Mouse (Mus musculus) forebrain, embryonic 16.5 days (tissue): ENCODE data around the gene Dmrtc2. TPM values are rescaled to one million over a fixed set of nuclear protein-coding genes. Genes with fewer than 3 reads are reported as not detected.
A peak's percentile ranks its signal among the peaks of the same experiment; 100 is the strongest.

Source experiments
- ATAC-seq: fragments of 200-750 bp; cut with Nextera tagmentation; 2 replicates; pipeline ENCODE4 v1.8.0; 2017; ENCODE audit warnings: mild to moderate bottlenecking, moderate library complexity
- H3K27ac ChIP-seq: fragments of 300-500 bp; sonication (generic); 2 replicates; pipeline ENCODE4 v1.5.1; 2014; ENCODE audit warnings: low read length, control low read depth
- H3K27me3 ChIP-seq: fragments of 300-500 bp; sonication (generic); replicated peaks from 2 replicates; pipeline ENCODE4 v1.6.1; 2014; ENCODE audit warnings: low read length; ENCODE audit not compliant: control insufficient read depth, insufficient read depth
- H3K36me3 ChIP-seq: fragments of 300-500 bp; sonication (generic); 2 replicates; pipeline ENCODE4 v1.6.1; 2014; ENCODE audit not compliant: control insufficient read depth, insufficient read depth
- H3K4me1 ChIP-seq: fragments of 300-500 bp; sonication (generic); replicated peaks from 2 replicates; pipeline ENCODE4 v1.6.1; 2014; ENCODE audit warnings: low read length; ENCODE audit not compliant: control insufficient read depth, insufficient read depth
- H3K4me2 ChIP-seq: fragments of 300-500 bp; sonication (generic); 2 replicates; pipeline ENCODE4 v1.6.1; 2014; ENCODE audit warnings: mild to moderate bottlenecking, low read length, control low read depth
- H3K4me3 ChIP-seq: fragments of 300-500 bp; sonication (generic); replicated peaks from 2 replicates; pipeline ENCODE4 v1.5.1; 2014; ENCODE audit warnings: mild to moderate bottlenecking, low read length, control low read depth
- H3K9ac ChIP-seq: fragments of 300-500 bp; sonication (generic); replicated peaks from 2 replicates; pipeline ENCODE4 v1.6.1; 2014; ENCODE audit warnings: low read depth, low read length, control low read depth
- H3K9me3 ChIP-seq: fragments of 300-500 bp; sonication (generic); 2 replicates; pipeline ENCODE4 v1.6.1; 2016; ENCODE audit warnings: low read length; ENCODE audit not compliant: control insufficient read depth
- WGBS: fragments of 180-500 bp; shearing (Covaris S2); extraction: QIAGEN DNeasy Blood & Tissue Kit; methylation state at CpG from one replicate; pipeline ENCODE4 v1.1.7; 2014; 5-methylcytosine and 5-hydroxymethylcytosine counted together
- polyA plus RNA-seq: library from polyadenylated mRNA; unstranded; fragments of >200 nt; fragmentation: Nextera tagmentation; extraction: Ambion mirVana; gene quantifications from 2 replicates; pipeline ENCODE4 v1.2.1, GENCODE M21; 2015

The Dmrtc2 gene
- polyA plus RNA-seq, 1 experiment from 2014 or later, result not detected

- H3K4me2 ChIP-seq, result no peak overlapping the region
- no peak overlapping the region for H3K9ac ChIP-seq
- H3K9me3 ChIP-seq, result no peaks in the 10 kb centered on the region
- 75% methylated on average over 5 of the region's 5 CpGs for WGBS
- H3K27ac ChIP-seq, result no peak overlapping the region
- H3K4me3 ChIP-seq, result no peak overlapping the region
- H3K36me3 ChIP-seq, result no peaks in the 10 kb centered on the region
- H3K4me1 ChIP-seq, result no peaks in the 10 kb centered on the region
- H3K27me3 ChIP-seq, result no peaks in the 10 kb centered on the region
- ATAC-seq, result no peak
These were observed 10.6 kb upstream of the Dmrtc2 start for GRCm38 (mm10) chr7:24859234-24859633.

GRCm38 (mm10) chr7:24861913-24862312, 7.9 kb upstream of the Dmrtc2 start, which contains the start of gene Gm9844:
TSS of gene Gm9844 (plus strand) at chr7:24862213.
- Histone ChIP-seq H3K9ac (no peak within 1 kb of the TSS), H3K27me3 (no peaks in the 10 kb centered on the region), H3K4me2 (no peak within 1 kb of the TSS), H3K9me3 (no peaks in the 10 kb centered on the region), H3K27ac (no peak within 1 kb of the TSS), H3K36me3 (no peaks in the 10 kb centered on the region), H3K4me3 (no peak within 1 kb of the TSS), H3K4me1 (no peaks in the 10 kb centered on the region)
- no peak for ATAC-seq
- WGBS, result 91% methylated on average over 7 of the region's 7 CpGs

GRCm38 (mm10) chr7:24862853-24863252, 7.0 kb upstream of the Dmrtc2 start:
- ATAC-seq, result no peak
- Histone ChIP-seq H3K36me3 (no peaks in the 10 kb centered on the region), H3K4me1 (no peaks in the 10 kb centered on the region), H3K27ac (no peak overlapping the region), H3K27me3 (no peaks in the 10 kb centered on the region), H3K9ac (no peak overlapping the region), H3K4me2 (no peak overlapping the region), H3K4me3 (no peak overlapping the region), H3K9me3 (no peaks in the 10 kb centered on the region)
- WGBS, result 87% methylated on average over 4 of the region's 4 CpGs

- WGBS, result 28% methylated on average over 6 of the region's 6 CpGs
- Histone ChIP-seq H3K27me3 (no peaks in the 10 kb centered on the region), H3K4me3 (no peak overlapping the region), H3K27ac (no peak overlapping the region), H3K36me3 (no peaks in the 10 kb centered on the region), H3K9me3 (no peaks in the 10 kb centered on the region), H3K4me1 (no peaks in the 10 kb centered on the region; the same call in 1 of the 2 replicates), H3K9ac (0 out of 2 replicates have a peak overlapping the region, but pooled peaks have one; percentile 13), H3K4me2 (no peak overlapping the region)
- no peak for ATAC-seq
These were observed 5.7 kb upstream of the Dmrtc2 start for GRCm38 (mm10) chr7:24864156-24864555.

GRCm38 (mm10) chr7:24869080-24869479, 777 bp upstream of the Dmrtc2 start:
- no peaks in the 10 kb centered on the region for H3K27me3 ChIP-seq
- no peak overlapping the region for H3K9ac ChIP-seq
- H3K4me3 ChIP-seq, result no peak overlapping the region
- H3K27ac ChIP-seq, result no peak overlapping the region
- H3K9me3 ChIP-seq, result no peaks in the 10 kb centered on the region
- H3K4me2 ChIP-seq, result no peak overlapping the region
- no peaks in the 10 kb centered on the region for H3K36me3 ChIP-seq
- H3K4me1 ChIP-seq, result peaks cover 2% of the 10 kb centered on the region; the same call in 1 of the 2 replicates
- ATAC-seq, result no peak
- 20% methylated on average over 17 of the region's 17 CpGs for WGBS

- Histone ChIP-seq H3K27ac (no peak overlapping the region), H3K9me3 (no peaks in the 10 kb centered on the region), H3K9ac (no peak overlapping the region), H3K4me1 (no peaks in the 10 kb centered on the region), H3K4me2 (no peak overlapping the region), H3K36me3 (no peaks in the 10 kb centered on the region), H3K27me3 (no peaks in the 10 kb centered on the region), H3K4me3 (no peak overlapping the region)
- ATAC-seq, result no peak
- WGBS, result 86% methylated on average over 3 of the region's 3 CpGs
These were observed 7.7 kb downstream of the Dmrtc2 start for GRCm38 (mm10) chr7:24877588-24877987.

- ATAC-seq, result no peak
- H3K9me3 ChIP-seq, result no peaks in the 10 kb centered on the region
- no peak overlapping the region for H3K4me3 ChIP-seq
- no peaks in the 10 kb centered on the region for H3K36me3 ChIP-seq
- H3K4me2 ChIP-seq, result no peak overlapping the region
- H3K27ac ChIP-seq, result no peak overlapping the region
- no peaks in the 10 kb centered on the region for H3K27me3 ChIP-seq
- no peaks in the 10 kb centered on the region for H3K4me1 ChIP-seq
- WGBS, result 23% methylated on average over 2 of the region's 2 CpGs
- H3K9ac ChIP-seq, result no peak overlapping the region
These were observed 9.8 kb downstream of the Dmrtc2 start for GRCm38 (mm10) chr7:24879620-24880019.

GRCm38 (mm10) chr7:24882416-24883199, 12.8 kb downstream of the Dmrtc2 start:
- H3K4me1 ChIP-seq, result peaks cover 21% of the 10 kb centered on the region
- 93% methylated on average over 9 of the region's 9 CpGs for WGBS
- H3K36me3 ChIP-seq, result 0 out of 2 replicates have a peak, but pooled peaks cover 2% of the 10 kb centered on the region
- H3K27ac ChIP-seq, result no peak overlapping the region
- H3K4me2 ChIP-seq, result no peak overlapping the region
- H3K9ac ChIP-seq, result no peak overlapping the region
- H3K4me3 ChIP-seq, result no peak overlapping the region
- H3K27me3 ChIP-seq, result no peaks in the 10 kb centered on the region
- H3K9me3 ChIP-seq, result no peaks in the 10 kb centered on the region
- ATAC-seq, result no peak

GRCm38 (mm10) chr7:24883896-24884692, 14.2 kb downstream of the Dmrtc2 start, which contains the start of gene Rps19:
TSS of gene Rps19 (plus strand) at chr7:24884371.
- peak within 1 kb of the TSS; percentile 88 for H3K27ac ChIP-seq
- peaks cover 21% of the 10 kb centered on the region for H3K4me1 ChIP-seq
- peak; percentile 92 for ATAC-seq
- WGBS, result 0% methylated on average over 57 of the region's 57 CpGs
- H3K4me3 ChIP-seq, result peak within 1 kb of the TSS; percentile 89
- peaks cover 3% of the 10 kb centered on the region; the same call in 1 of the 2 replicates for H3K36me3 ChIP-seq
- no peaks in the 10 kb centered on the region for H3K9me3 ChIP-seq
- no peaks in the 10 kb centered on the region for H3K27me3 ChIP-seq
- peak within 1 kb of the TSS; percentile 59 for H3K4me2 ChIP-seq
- peak within 1 kb of the TSS; percentile 100 for H3K9ac ChIP-seq
